Mouse (Mus musculus): Measurements from ENCODE around the gene Gm5157. TPM values are rescaled to one million over a fixed set of nuclear protein-coding genes. Genes with fewer than 3 reads are reported as not detected.
"Not testable (repeated sequence)": the region's sequence is repeated elsewhere in the genome, so short reads cannot be mapped to it uniquely, and the experiment has no call there.

The Gm5157 gene
- 0.08 TPM in 1 of 2 replicates, not detected in the other for polyA plus RNA-seq (2015; fragmentation: Nextera tagmentation; extraction: Ambion mirVana)

GRCm38 (mm10) chr7:21190323-21190722 lies at the start of gene Gm5157:
Gene Gm5157 (minus strand): TSS chr7:21190423.
- H3K4me2 ChIP-seq (replicated peaks; ENCODE audit: low read depth); DNase-seq (ENCODE audit: low spot score); H3K36me3 ChIP-seq (ENCODE audit: control insufficient read depth, insufficient read depth, low read length); H3K4me1 ChIP-seq (replicated peaks; ENCODE audit: control insufficient read depth, insufficient read depth); ATAC-seq (ENCODE audit: low FRiP score, low TSS enrichment); H3K4me3 ChIP-seq (ENCODE audit: low read depth, low read length); H3K9ac ChIP-seq (ENCODE audit: low read length); H3K9me3 ChIP-seq (ENCODE audit: control insufficient read depth, low read length); H3K27me3 ChIP-seq (ENCODE audit: control insufficient read depth, insufficient read depth, low read length); H3K27ac ChIP-seq (replicated peaks): not testable (repeated sequence)
- 27% methylated on average over 1 of the region's 2 CpGs for WGBS

GRCm38 (mm10) chr7:21161885-21162284 lies 28.3 kb downstream of the Gm5157 start, which contains the start of gene Vmn1r123:
Gene Vmn1r123 (plus strand): TSS chr7:21162185.
- not testable (repeated sequence) for H3K4me1 ChIP-seq (replicated peaks; ENCODE audit: control insufficient read depth, insufficient read depth); DNase-seq (ENCODE audit: low spot score); H3K9ac ChIP-seq (ENCODE audit: low read length); ATAC-seq (ENCODE audit: low FRiP score, low TSS enrichment); H3K27ac ChIP-seq (replicated peaks); H3K36me3 ChIP-seq (ENCODE audit: control insufficient read depth, insufficient read depth, low read length); H3K4me2 ChIP-seq (replicated peaks; ENCODE audit: low read depth); H3K27me3 ChIP-seq (ENCODE audit: control insufficient read depth, insufficient read depth, low read length); H3K4me3 ChIP-seq (ENCODE audit: low read depth, low read length); H3K9me3 ChIP-seq (ENCODE audit: control insufficient read depth, low read length)
- no CpG with 5 or more reads among the region's 3 CpGs for WGBS

Other genes starting within 250 kb of the Gm5157 start
- gene Vmn1r119, start 178.0 kb downstream of the Gm5157 start, polyA plus RNA-seq (2015; fragmentation: Nextera tagmentation; extraction: Ambion mirVana): not detected in 2 replicates
- not detected in 2 replicates for gene Vmn1r120, start 136.6 kb downstream of the Gm5157 start, polyA plus RNA-seq (2015; fragmentation: Nextera tagmentation; extraction: Ambion mirVana)
- not detected in 2 replicates for gene Vmn1r121, start 91.9 kb downstream of the Gm5157 start, polyA plus RNA-seq (2015; fragmentation: Nextera tagmentation; extraction: Ambion mirVana)
- gene Vmn1r122, start 56.3 kb downstream of the Gm5157 start, polyA plus RNA-seq (2015; fragmentation: Nextera tagmentation; extraction: Ambion mirVana): not detected in 2 replicates
- gene Vmn1r123, start 28.2 kb downstream of the Gm5157 start, polyA plus RNA-seq (2015; fragmentation: Nextera tagmentation; extraction: Ambion mirVana): not detected in 2 replicates
- not detected in 2 replicates for gene Vmn1r124, start 70.2 kb upstream of the Gm5157 start, polyA plus RNA-seq (2015; fragmentation: Nextera tagmentation; extraction: Ambion mirVana)
- not detected in 2 replicates for gene Vmn1r125, start 81.8 kb upstream of the Gm5157 start, polyA plus RNA-seq (2015; fragmentation: Nextera tagmentation; extraction: Ambion mirVana)
- gene Vmn1r126, start 111.0 kb upstream of the Gm5157 start, polyA plus RNA-seq (2015; fragmentation: Nextera tagmentation; extraction: Ambion mirVana): not detected in 2 replicates
- not detected in 2 replicates for gene Vmn1r127, start 129.4 kb upstream of the Gm5157 start, polyA plus RNA-seq (2015; fragmentation: Nextera tagmentation; extraction: Ambion mirVana)
- gene Vmn1r128, start 158.9 kb upstream of the Gm5157 start, polyA plus RNA-seq (2015; fragmentation: Nextera tagmentation; extraction: Ambion mirVana): not detected in 2 replicates
- not detected in 2 replicates for gene Vmn1r129, start 170.9 kb upstream of the Gm5157 start, polyA plus RNA-seq (2015; fragmentation: Nextera tagmentation; extraction: Ambion mirVana)
- not detected in 2 replicates for gene Gm6882, start 242.3 kb upstream of the Gm5157 start, polyA plus RNA-seq (2015; fragmentation: Nextera tagmentation; extraction: Ambion mirVana)

Data from stomach, postnatal 0 days (tissue).